Mouse (Mus musculus) spleen, adult 2 months (tissue): ENCODE results near the gene Gm20388.

ENCODE experiments used
- CTCF ChIP-seq: fragments of 200-500 bp; IDR thresholded peaks from 2 replicates; pipeline ENCODE4 v1.5.1; 2011; ENCODE audit warnings: mild to moderate bottlenecking, inconsistent platforms; ENCODE audit not compliant: insufficient read depth, insufficient read length, insufficient replicate concordance; ENCODE audit errors: extremely low read depth
- POLR2A ChIP-seq: fragments of 200-500 bp; IDR thresholded peaks from 2 replicates; pipeline ENCODE4 v1.6.1; 2011; ENCODE audit warnings: low read depth, low read length, inconsistent platforms

DNA sequence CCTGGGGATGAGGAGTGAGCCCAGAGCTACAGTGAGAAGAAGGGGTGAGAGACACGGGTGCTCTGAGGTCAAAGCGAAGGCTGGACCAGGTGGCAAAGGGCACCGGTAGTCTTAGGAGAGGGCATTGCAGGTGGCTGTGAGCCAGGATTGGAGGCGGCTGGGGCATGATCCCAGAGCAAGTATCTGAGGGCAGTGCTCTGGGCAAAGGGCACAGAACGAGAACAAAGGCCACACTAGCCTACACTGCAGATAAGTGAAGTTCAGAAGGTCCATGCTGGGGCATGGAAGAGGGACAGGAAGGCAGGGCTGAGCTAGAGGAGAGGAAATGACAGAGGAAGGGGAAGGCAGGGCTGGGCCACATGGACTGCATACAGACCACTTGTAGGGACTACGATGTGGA is 531.0 kb downstream of the Gm20388 start:
- no peak for TF ChIP-seq CTCF
- TF ChIP-seq POLR2A: no peak
